Mouse (Mus musculus): Measurements from ENCODE around the gene Nfx1. TPM values are rescaled to one million over a fixed set of nuclear protein-coding genes. Genes with fewer than 3 reads are reported as not detected.
A peak's percentile ranks its signal among the peaks of the same experiment; 100 is the strongest.

Nfx1 gene
- total RNA-seq, 4 experiments from 2014 or later, result 18.8 to 24.0 (median 21.1) TPM

GRCm38 (mm10) chr4:40975678-40976077 is 5.0 kb downstream of the Nfx1 start:
- no peak for DNase-seq (ENCODE audit: low spot score)

DNA sequence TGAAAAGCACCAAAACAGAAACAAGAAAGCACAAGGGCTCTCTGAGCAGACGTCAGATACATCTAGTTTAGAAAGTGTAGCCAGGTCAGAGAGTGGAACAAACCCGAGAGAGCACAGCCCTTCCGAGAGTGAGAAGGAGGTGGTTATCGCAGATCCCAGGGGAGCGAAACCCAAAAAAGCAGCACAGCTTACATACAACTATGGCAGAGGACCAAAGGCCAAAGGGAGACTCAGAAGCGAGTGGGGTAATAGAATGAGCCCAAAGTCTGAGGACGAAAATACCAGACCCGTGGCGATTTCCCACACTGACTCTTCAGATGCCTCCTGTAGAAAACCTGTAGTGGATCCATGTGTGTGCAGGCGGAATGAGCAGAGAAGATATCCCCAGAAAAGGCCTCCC is 5.9 kb downstream of the Nfx1 start:
- no peak for DNase-seq (ENCODE audit: low spot score)

GRCm38 (mm10) chr4:40979430-40979829 is 8.7 kb downstream of the Nfx1 start:
- DNase-seq (ENCODE audit: low spot score), result no peak

GRCm38 (mm10) chr4:40982486-40982885 is 11.8 kb downstream of the Nfx1 start:
- DNase-seq (ENCODE audit: low spot score), result no peak

DNA sequence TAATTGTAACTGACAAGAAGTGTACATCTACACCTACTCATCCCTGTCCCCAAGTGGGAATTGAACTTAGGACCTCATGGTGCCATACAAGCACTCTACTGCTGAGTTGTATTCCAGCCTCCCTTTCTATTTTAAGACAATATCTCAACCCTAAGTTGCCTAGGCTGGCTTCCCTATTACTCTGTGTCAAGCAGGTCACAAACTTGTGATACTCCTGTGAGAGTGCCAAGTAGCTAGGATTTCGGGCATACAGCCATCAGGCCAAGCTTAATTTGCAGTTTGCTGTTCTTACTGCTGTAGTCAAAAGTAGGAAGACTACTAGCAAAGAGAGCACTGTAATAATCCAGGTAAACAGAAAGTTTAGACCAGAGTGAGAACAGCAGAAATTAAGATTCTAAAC is 13.0 kb downstream of the Nfx1 start:
- DNase-seq (ENCODE audit: low spot score), result peak; percentile 68

- DNase-seq (ENCODE audit: low spot score), result no peak
Observed at GRCm38 (mm10) chr4:40989633-40990032, 18.9 kb downstream of the Nfx1 start.

DNA sequence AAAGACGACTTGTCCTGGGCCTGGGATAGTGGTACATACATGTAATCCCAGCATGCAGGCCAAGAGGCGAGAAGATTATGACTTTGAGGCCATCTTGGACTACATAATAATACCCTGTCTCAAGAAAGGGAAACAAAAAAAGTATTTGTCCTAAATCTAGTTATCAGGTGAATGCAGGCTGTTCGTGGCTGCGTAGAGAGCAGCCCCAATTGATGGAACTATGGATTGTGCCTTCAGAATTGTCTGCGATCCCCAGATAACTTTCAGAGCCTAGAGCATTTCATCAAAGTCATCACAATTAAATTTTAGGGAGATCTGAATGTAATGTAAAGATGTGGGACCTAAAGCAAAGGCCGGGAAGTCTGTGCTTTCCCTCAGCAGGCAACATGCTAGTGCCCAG is 25.6 kb downstream of the Nfx1 start:
- DNase-seq (ENCODE audit: low spot score), result no peak

DNA sequence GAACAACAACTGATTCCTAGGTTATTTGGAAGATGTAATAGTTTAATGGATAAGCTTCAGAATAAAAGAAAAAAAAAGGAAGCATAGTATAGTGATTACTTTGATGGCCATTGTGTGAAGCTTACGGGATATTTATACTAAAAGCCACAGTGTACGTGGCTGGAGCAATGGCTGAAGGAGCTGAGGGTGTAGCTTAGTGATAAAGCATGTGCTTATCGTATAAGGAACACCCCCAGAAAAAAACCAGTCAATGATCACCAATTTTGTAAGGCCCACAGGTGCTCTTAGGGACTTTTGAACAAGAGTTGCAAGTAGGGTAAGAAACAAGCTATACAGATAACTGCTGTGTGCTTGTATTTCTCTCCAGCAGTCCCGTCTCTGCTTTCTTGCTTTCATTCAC is 27.2 kb downstream of the Nfx1 start:
- no peak for DNase-seq (ENCODE audit: low spot score)

- DNase-seq (ENCODE audit: low spot score), result no peak
Observed at GRCm38 (mm10) chr4:41000271-41000670, 29.6 kb downstream of the Nfx1 start.

DNA sequence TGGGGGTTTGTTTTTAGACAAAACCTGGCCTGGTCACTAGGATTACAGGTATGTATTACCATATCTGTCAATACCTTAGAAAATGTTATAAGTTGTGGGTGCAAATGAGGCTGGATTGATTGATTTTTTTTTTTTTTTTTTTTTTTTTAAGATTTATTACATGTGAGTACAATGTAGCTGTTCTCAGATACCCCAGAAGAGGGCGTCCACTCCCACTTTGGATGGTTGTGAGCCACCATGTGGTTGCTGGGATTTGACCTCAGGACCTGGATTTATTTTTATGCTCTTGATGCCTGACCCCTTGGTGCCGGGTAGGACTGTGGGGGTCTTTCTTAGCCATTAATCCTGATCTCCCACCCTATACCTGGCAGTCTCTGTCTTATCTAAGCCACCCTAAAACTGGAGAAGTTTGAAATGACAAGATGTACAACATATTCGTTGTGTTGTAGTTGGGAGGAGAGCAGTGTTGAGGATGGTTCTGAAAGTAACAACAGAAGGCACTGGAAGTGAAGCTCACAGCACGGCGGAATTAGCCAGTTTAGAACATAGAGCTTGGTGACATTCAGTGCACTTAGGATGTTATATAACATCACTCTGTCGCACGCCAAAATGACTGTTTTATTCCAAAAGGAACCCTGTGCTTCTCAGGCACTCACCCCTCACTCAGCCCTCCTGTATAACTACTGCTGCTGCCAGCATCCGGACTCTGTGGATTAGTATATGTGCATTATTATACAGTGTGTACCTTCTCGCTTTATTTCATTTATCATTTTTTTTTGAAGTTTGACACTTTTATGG is 30.3 kb downstream of the Nfx1 start:
- no peak for DNase-seq (ENCODE audit: low spot score)

DNA sequence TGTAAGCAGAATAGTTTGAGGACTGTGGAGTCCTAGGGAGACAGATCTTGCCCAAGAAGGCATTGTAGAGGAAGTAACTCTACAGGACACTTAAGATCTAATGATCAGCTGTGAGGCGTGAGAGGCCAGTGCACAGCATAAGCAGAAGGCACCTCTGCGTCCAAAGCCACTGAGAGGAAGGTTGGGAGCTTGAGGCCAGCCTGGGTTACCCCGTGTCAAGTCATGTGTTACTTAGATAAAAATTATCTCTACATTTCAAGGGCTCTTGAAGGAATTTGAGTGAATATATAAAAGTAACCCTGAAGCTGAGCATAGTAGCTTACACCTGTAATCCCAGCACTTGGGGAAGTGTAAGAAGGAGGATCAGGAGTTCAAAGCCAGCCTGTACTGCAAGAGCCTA is 42.6 kb downstream of the Nfx1 start:
- DNase-seq (ENCODE audit: low spot score), result no peak

GRCm38 (mm10) chr4:41015798-41016197 is 45.1 kb downstream of the Nfx1 start:
- DNase-seq (ENCODE audit: low spot score), result no peak

DNA sequence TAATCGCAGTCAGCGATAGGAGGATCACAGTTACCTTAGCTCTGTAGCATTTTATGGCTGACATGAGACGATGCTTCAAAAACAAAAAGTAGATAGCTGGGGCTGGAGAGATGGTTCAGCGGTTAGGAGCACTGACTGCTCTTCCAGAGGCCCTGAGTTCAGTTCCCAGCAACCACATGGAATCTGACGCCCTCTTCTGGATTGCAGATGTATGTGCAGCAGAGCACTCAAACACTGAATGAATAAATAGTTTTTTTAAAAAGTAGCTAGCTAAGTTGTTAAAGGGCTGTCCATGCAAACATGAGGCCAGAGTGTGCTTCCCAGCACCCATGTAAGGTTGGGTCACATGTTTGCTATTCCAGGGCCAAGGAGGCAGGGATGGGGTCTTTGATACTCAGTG is 50.4 kb downstream of the Nfx1 start:
- no peak for DNase-seq (ENCODE audit: low spot score)

GRCm38 (mm10) chr4:41026086-41026787 is 55.5 kb downstream of the Nfx1 start:
- no peak for DNase-seq (ENCODE audit: low spot score)

DNA sequence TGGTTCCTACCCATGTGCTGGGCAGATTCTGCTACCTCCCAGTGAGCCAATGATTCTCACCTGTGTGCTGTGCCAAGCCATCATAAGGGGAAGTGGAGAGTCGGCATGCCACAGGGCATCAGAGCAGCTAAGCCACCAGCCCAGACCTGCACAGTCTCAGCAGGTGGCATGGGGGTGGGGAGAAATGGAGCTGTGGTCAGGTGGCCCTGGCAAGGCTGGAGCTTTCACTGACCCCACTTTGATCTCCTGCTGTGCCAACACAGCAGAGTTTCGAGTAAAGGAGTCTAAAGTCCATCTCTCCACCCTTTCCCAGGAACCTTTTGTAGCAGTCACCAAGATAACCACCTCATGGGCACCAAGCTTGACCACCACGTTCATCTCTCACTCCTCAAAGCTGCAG is 57.2 kb downstream of the Nfx1 start:
- no peak for DNase-seq (ENCODE audit: low spot score)

DNA sequence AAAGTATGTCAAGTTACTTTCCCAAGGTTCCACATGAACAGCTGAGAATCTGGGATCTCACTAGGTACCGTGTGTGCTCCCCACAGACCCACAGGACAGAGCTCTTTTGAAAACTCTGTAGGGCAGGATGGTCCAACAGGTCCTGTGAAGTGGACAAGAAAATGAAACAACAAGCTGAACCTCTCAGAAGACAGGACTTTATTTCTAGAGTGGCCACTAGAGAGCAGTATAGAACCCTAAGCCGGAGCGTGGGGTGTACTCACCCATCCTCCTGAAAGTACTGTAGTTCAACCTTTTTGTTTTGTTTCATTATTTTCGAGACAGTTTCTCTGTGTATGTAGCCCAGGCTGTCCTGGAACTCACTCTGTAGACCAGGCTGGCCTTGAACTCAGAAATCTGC is 57.6 kb downstream of the Nfx1 start:
- peak; percentile 44 for DNase-seq (ENCODE audit: low spot score)

DNA sequence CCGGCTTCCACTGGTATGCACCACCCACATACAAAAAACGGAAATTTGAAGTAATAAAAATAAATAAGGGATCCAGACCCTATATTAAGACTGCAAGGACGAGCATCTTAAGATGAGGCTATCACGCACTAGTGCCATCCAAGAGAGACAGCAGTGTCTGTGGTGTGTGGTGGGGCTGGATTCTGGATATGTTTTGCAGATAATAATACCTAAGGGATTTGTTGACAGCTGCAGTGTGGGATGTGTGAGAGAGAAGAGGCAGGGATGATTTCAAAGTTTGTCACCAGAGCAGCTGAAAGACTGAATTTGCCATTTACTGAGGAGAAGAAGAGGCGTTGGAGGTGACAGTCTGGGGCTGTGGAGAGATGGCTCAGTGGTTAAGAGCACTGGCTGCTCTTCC is 58.7 kb downstream of the Nfx1 start:
- DNase-seq (ENCODE audit: low spot score), result no peak

DNA sequence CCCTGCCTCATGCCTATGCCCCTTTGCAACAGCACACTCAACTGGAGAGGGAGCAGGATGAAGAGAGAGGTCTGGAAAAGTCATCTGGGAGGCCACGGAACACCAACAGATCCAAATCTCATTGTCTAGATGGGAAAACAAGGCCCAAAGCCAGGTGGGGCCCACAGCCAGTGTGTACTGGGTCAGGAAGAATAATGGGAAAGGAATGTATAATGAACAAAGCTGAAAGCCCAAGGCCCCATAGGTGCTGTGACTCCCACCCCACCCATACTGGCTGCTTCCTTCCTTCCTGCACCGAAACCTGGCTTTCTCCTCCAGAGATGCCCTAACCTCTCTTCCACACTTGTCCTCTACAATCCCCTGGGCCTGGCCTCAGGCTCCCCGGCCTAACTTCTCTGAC is 60.5 kb downstream of the Nfx1 start:
- peak; percentile 82 for DNase-seq (ENCODE audit: low spot score)

GRCm38 (mm10) chr4:41037942-41038341 is 67.2 kb downstream of the Nfx1 start:
- no peak for DNase-seq (ENCODE audit: low spot score)

GRCm38 (mm10) chr4:41040983-41041382 is 70.3 kb downstream of the Nfx1 start:
- DNase-seq (ENCODE audit: low spot score), result peak; percentile 57

GRCm38 (mm10) chr4:41042880-41043279 is 72.2 kb downstream of the Nfx1 start:
- no peak for DNase-seq (ENCODE audit: low spot score)

DNA sequence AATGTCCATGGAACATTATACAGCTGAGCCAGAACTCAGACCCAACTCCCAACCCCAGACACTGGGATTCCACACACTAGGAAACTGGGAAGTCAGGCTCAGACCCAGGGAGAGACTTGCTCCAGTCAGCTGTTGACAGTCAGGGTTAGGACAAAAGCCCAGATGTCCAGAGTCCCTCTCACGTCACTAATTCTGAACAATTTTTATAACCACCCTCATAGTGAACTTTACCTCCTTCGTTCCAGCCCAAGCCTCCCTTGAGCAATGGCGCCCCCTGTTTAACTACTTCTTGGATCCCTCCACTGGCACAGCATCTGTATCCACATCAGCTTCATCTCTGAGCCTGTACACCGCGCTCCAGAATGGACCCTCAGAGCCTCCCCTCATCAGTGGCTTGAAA is 73.3 kb downstream of the Nfx1 start:
- peak; percentile 42 for DNase-seq (ENCODE audit: low spot score)

DNA sequence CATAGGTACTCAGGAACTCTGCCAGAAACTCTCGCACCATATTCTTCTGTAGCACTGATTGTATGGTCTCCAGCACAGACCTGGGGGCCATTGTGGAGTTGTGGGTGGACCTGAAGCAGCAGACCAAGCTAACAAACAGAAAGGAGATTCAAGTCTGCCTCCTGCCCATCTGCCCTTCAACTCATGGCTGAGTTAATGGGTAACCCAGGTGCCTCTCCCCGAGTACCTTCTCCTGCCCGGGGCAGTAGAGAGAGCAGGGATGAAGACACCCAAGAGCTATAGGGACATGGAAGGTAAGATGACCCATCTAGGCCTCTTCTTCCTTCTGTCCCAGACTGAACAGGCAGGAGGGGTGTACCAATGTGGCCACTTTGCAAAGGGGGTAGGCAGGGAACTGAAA is 74.6 kb downstream of the Nfx1 start:
- DNase-seq (ENCODE audit: low spot score), result no peak

All from heart, adult 8-10 months (tissue).